Comparison of ENCODE assay signal across 22 mouse cellular contexts in the genomic region with DNA sequence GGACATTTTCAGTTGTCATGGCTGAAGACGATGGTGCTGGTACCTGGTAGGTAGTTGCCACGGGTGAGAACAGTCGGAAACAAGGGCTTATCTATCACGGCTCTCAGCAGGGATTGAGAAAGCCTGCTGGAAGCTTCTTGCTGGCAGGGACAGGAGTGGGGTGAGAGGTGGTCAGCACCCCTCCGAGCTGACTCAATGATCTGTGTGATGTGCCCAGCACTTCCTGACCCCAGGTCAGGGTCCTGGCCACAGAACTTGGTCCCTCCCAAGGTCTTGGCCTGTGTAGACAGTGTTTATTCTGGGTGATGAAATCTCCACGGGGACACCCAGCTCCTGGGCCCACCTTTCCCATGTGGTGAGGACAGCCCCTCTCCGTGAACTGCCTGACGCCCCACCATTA. TPM values are rescaled to one million over a fixed set of nuclear protein-coding genes. Genes with fewer than 3 reads are reported as not detected.
DNase-seq lines count a peak whose midpoint lies in the region; ATAC-seq lines count a peak whose summit lies in the region.
"Had no signal": no experiment of that assay in that cellular context is flagged by ENCODE, and none has a peak within 500 bp of the region (broad histone marks: within the 10 kb centered on the region; RNA-seq: fewer than 3 reads in every experiment).

No protein-coding gene starts in this region.

- no peaks in the 10 kb centered on the region for H3K27me3 ChIP-seq in liver, embryonic 13.5 days
- no peaks in the 10 kb centered on the region for H3K27me3 ChIP-seq in stomach, embryonic 14.5 days (ENCODE audit: control insufficient read depth, insufficient read depth, low read length)
- no peaks in the 10 kb centered on the region for H3K27me3 ChIP-seq in heart, embryonic 10.5 days (ENCODE audit: insufficient read depth, poor library complexity, severe bottlenecking)
- H3K27me3 ChIP-seq: embryonic facial prominence, embryonic 12.5 days; midbrain, embryonic 13.5 days; neural tube, embryonic 12.5 days had no signal

- H3K27ac ChIP-seq in brown adipose tissue, adult 24 weeks (replicated peaks; ENCODE audit: low read depth, low read length) = peak overlapping the region; percentile 36
- H3K27ac ChIP-seq in liver, embryonic 13.5 days = peak overlapping the region; percentile 53
- no peak overlapping the region for H3K27ac ChIP-seq in stomach, embryonic 14.5 days (ENCODE audit: low read length)
- H3K27ac ChIP-seq in heart, embryonic 10.5 days = no peak overlapping the region
- H3K27ac ChIP-seq: embryonic facial prominence, embryonic 12.5 days; kidney, postnatal 0 days; midbrain, embryonic 13.5 days; neural tube, embryonic 12.5 days had no signal

- peak; percentile 60 for ATAC-seq in liver, embryonic 13.5 days (ENCODE audit: low read depth)
- ATAC-seq in stomach, embryonic 14.5 days (ENCODE audit: insufficient number of reproducible peaks, insufficient read depth, low FRiP score, low read depth) = 0 out of 2 replicates have a peak, but pooled peaks have one; percentile 50
- ATAC-seq: forebrain, embryonic 14.5 days had no signal

- no peaks in the 10 kb centered on the region for H3K36me3 ChIP-seq in liver, embryonic 13.5 days
- H3K36me3 ChIP-seq in stomach, embryonic 14.5 days (ENCODE audit: control insufficient read depth, insufficient read depth, low read length) = no peaks in the 10 kb centered on the region
- peaks cover 2% of the 10 kb centered on the region for H3K36me3 ChIP-seq in heart, embryonic 10.5 days
- H3K36me3 ChIP-seq: embryonic facial prominence, embryonic 12.5 days; midbrain, embryonic 13.5 days; neural tube, embryonic 12.5 days had no signal

- peaks cover 13% of the 10 kb centered on the region for H3K4me1 ChIP-seq in brown adipose tissue, adult 24 weeks (ENCODE audit: control insufficient read depth, insufficient read depth, insufficient read length, low read length)
- H3K4me1 ChIP-seq in liver, embryonic 13.5 days (replicated peaks) = peaks cover 27% of the 10 kb centered on the region
- 0 out of 2 replicates have a peak, but pooled peaks cover 8% of the 10 kb centered on the region for H3K4me1 ChIP-seq in stomach, embryonic 14.5 days (ENCODE audit: control insufficient read depth, insufficient read depth, low read length)
- H3K4me1 ChIP-seq in heart, embryonic 10.5 days = peaks cover 25% of the 10 kb centered on the region
- H3K4me1 ChIP-seq: embryonic facial prominence, embryonic 12.5 days; megakaryocyte, embryonic 14.5 days; midbrain, embryonic 13.5 days; neural tube, embryonic 12.5 days had no signal

- no peaks in the 10 kb centered on the region for H3K9me3 ChIP-seq in liver, embryonic 13.5 days (replicated peaks)
- no peaks in the 10 kb centered on the region for H3K9me3 ChIP-seq in stomach, embryonic 14.5 days (ENCODE audit: control insufficient read depth, low read depth, low read length)
- H3K9me3 ChIP-seq in heart, embryonic 10.5 days = no peaks in the 10 kb centered on the region
- H3K9me3 ChIP-seq: embryonic facial prominence, embryonic 12.5 days; megakaryocyte, embryonic 14.5 days; midbrain, embryonic 13.5 days; neural tube, embryonic 12.5 days had no signal

- WGBS in liver, embryonic 13.5 days (ENCODE audit: insufficient replicate concordance) = 58% methylated on average over 8 of the region's 8 CpGs
- WGBS in stomach, embryonic 14.5 days = 77% methylated on average over 8 of the region's 8 CpGs
- 64% methylated on average over 8 of the region's 8 CpGs for WGBS in heart, embryonic 10.5 days

- no peak overlapping the region for H3K4me2 ChIP-seq in liver, embryonic 13.5 days
- H3K4me2 ChIP-seq in stomach, embryonic 14.5 days (replicated peaks; ENCODE audit: low read depth, low read length) = no peak overlapping the region
- H3K4me2 ChIP-seq: embryonic facial prominence, embryonic 12.5 days; heart, embryonic 11.5 days; midbrain, embryonic 13.5 days; neural tube, embryonic 12.5 days had no signal

- peak; percentile 30 to 48 for DNase-seq in adrenal gland, postnatal 36 days
- DNase-seq in adrenal gland, adult 18-20 months (ENCODE audit: low spot score in 2 of 2) = no peak
- no peak for DNase-seq in liver, embryonic 13.5 days
- no peak for DNase-seq in heart, embryonic 10.5 days (ENCODE audit: low spot score)
- no peak for DNase-seq in cerebellum, postnatal 25 days
- DNase-seq: cerebellum, adult 11-12 months; lung, adult 2 months; right cerebral cortex, postnatal 25 days; thymus, postnatal 25 days had no signal

- no peak overlapping the region for H3K9ac ChIP-seq in liver, embryonic 13.5 days
- H3K9ac ChIP-seq in stomach, embryonic 14.5 days (replicated peaks; ENCODE audit: low read depth, low read length) = no peak overlapping the region
- H3K9ac ChIP-seq: embryonic facial prominence, embryonic 12.5 days; midbrain, embryonic 13.5 days; neural tube, embryonic 12.5 days had no signal

- H3K4me3 ChIP-seq in brown adipose tissue, adult 24 weeks (ENCODE audit: insufficient read depth, low read depth, low read length) = no peak overlapping the region
- no peak overlapping the region for H3K4me3 ChIP-seq in liver, embryonic 13.5 days (replicated peaks)
- no peak overlapping the region for H3K4me3 ChIP-seq in stomach, embryonic 14.5 days (ENCODE audit: low read depth, low read length)
- H3K4me3 ChIP-seq in heart, embryonic 10.5 days = no peak overlapping the region
- H3K4me3 ChIP-seq: embryonic facial prominence, embryonic 12.5 days; megakaryocyte, embryonic 14.5 days; midbrain, embryonic 13.5 days; neural tube, embryonic 12.5 days had no signal

RNA-seq across cellular contexts. Expression of a gene that starts 9.6 kb away (rescaled TPM):
- 1 to 10 TPM in 1 of 2 experiments, under 1 TPM in 1; 0.16 to 1.5 TPM for total RNA-seq in adrenal gland, postnatal 36 days (2021)
- under 1 TPM; 0.43 to 0.99 TPM for total RNA-seq in adrenal gland, adult 18-20 months (2021)
- 0.59 and 1.3 TPM in 2 replicates for polyA plus RNA-seq in brown adipose tissue, adult 24 weeks (2012; ENCODE audit: insufficient read depth, insufficient read length, missing spikeins)
- 35.9 and 37.5 TPM in 2 replicates for polyA plus RNA-seq in liver, embryonic 13.5 days (2015; fragmentation: Nextera tagmentation; extraction: Ambion mirVana)
- polyA plus RNA-seq in stomach, embryonic 14.5 days (2014; fragmentation: Nextera tagmentation; extraction: Ambion mirVana) = 7.5 and 8.0 TPM in 2 replicates
- 11.1 and 30.6 TPM in 2 replicates for polyA plus RNA-seq in heart, embryonic 10.5 days (2016; fragmentation: Nextera tagmentation; extraction: Ambion mirVana)
- total RNA-seq: gastrocnemius, adult 8-10 months; layer of hippocampus, postnatal 10 days; left cerebral cortex, adult 8-10 months had no signal

RNA-seq across cellular contexts. Expression of a gene that starts 38.4 kb away (rescaled TPM):
- total RNA-seq in adrenal gland, postnatal 36 days (2021) = 1 to 10 TPM; 7.6 to 7.9 TPM
- 10 to 100 TPM in 1 of 2 experiments, 1 to 10 TPM in 1; 6.6 to 10.9 TPM for total RNA-seq in adrenal gland, adult 18-20 months (2021)
- 9.4 and 18.8 TPM in 2 replicates for polyA plus RNA-seq in brown adipose tissue, adult 24 weeks (2012; ENCODE audit: insufficient read depth, insufficient read length, missing spikeins)
- 0.10 TPM in 2 replicates for polyA plus RNA-seq in liver, embryonic 13.5 days (2015; fragmentation: Nextera tagmentation; extraction: Ambion mirVana)
- polyA plus RNA-seq in stomach, embryonic 14.5 days (2014; fragmentation: Nextera tagmentation; extraction: Ambion mirVana) = 4.9 and 6.1 TPM in 2 replicates
- 2.1 and 2.3 TPM in 2 replicates for polyA plus RNA-seq in heart, embryonic 10.5 days (2016; fragmentation: Nextera tagmentation; extraction: Ambion mirVana)
- total RNA-seq: granulocyte monocyte progenitor cell, adult 5-6 weeks had no signal

RNA-seq across cellular contexts. Expression of a gene that starts 46.3 kb away (rescaled TPM):
- total RNA-seq in adrenal gland, postnatal 36 days (2021) = 100 to 1,000 TPM; 307 to 556 TPM
- 100 to 1,000 TPM; 284 to 447 TPM for total RNA-seq in adrenal gland, adult 18-20 months (2021)
- polyA plus RNA-seq in brown adipose tissue, adult 24 weeks (2012; ENCODE audit: insufficient read depth, insufficient read length, missing spikeins) = 1,082 and 1,581 TPM in 2 replicates
- polyA plus RNA-seq in liver, embryonic 13.5 days (2015; fragmentation: Nextera tagmentation; extraction: Ambion mirVana) = 71.1 and 73.4 TPM in 2 replicates
- 20.3 and 22.5 TPM in 2 replicates for polyA plus RNA-seq in stomach, embryonic 14.5 days (2014; fragmentation: Nextera tagmentation; extraction: Ambion mirVana)
- polyA plus RNA-seq in heart, embryonic 10.5 days (2016; fragmentation: Nextera tagmentation; extraction: Ambion mirVana) = 12.5 and 24.3 TPM in 2 replicates

Comparison
In these comparisons a context has a peak if more than half of its experiments do, and no peak if none do; other contexts are left out.
1. DNase-seq: peak in adrenal gland, postnatal 36 days (2 of 2); none in adrenal gland, adult 18-20 months (0 of 2), liver, embryonic 13.5 days (single experiment), heart, embryonic 10.5 days (single experiment) and cerebellum, postnatal 25 days (0 of 2).
2. H3K27ac ChIP-seq: peak in brown adipose tissue, adult 24 weeks (single experiment) and liver, embryonic 13.5 days (single experiment); none in stomach, embryonic 14.5 days (single experiment) and heart, embryonic 10.5 days (single experiment).
3. RNA of a gene that starts 46.3 kb away (polyA plus RNA-seq): 1,082 to 1,581 TPM in brown adipose tissue, adult 24 weeks; 71.1 to 73.4 TPM in liver, embryonic 13.5 days, 12.5 to 24.3 TPM in heart, embryonic 10.5 days and 20.3 to 22.5 TPM in stomach, embryonic 14.5 days; every median in the first group is over 10 times any median in the second.